Mouse (Mus musculus): ENCODE data around the gene Cyth2. TPM values are rescaled to one million over a fixed set of nuclear protein-coding genes. Genes with fewer than 3 reads are reported as not detected.

Gene Cyth2
- total and polyA plus RNA-seq, 2 experiments from 2014 or later, result 86.5 to 99.9 TPM

- DNase-seq (ENCODE audit: low spot score), result no peak
- H3K9ac ChIP-seq (replicated peaks; ENCODE audit: low read depth, low read length), result no peak overlapping the region
- ATAC-seq (ENCODE audit: insufficient read depth, low read depth), result 0 out of 2 replicates have a peak, but pooled peaks have one; percentile 18
- WGBS, result 8% methylated on average over 25 of the region's 25 CpGs
- peak overlapping the region; percentile 49 for H3K4me2 ChIP-seq (ENCODE audit: low read depth, low read length)
- H3K4me3 ChIP-seq (ENCODE audit: low read depth, low read length), result peak overlapping the region; percentile 30
- H3K27ac ChIP-seq (ENCODE audit: low read depth), result no peak overlapping the region
- no peaks in the 10 kb centered on the region for H3K9me3 ChIP-seq (replicated peaks; ENCODE audit: control insufficient read depth, low read length)
- peaks cover 46% of the 10 kb centered on the region for H3K27me3 ChIP-seq (ENCODE audit: control insufficient read depth, insufficient read depth, low read length)
- H3K36me3 ChIP-seq (replicated peaks; ENCODE audit: control insufficient read depth, insufficient read depth, low read length), result no peaks in the 10 kb centered on the region
- no peak for TF ChIP-seq CTCF (IDR thresholded peaks at IDR 0.05; ENCODE audit: low read depth)
- no peak for TF ChIP-seq EP300 (IDR thresholded peaks at IDR 0.05; ENCODE audit: low read depth)
- H3K4me1 ChIP-seq (ENCODE audit: control insufficient read depth, insufficient read depth), result peaks cover 7% of the 10 kb centered on the region
These were observed 13.7 kb downstream of the Cyth2 start for GRCm38 (mm10) chr7:45800546-45801204.

GRCm38 (mm10) chr7:45800001-45800400, 14.4 kb downstream of the Cyth2 start:
- H3K9ac ChIP-seq (replicated peaks; ENCODE audit: low read depth, low read length), result no peak overlapping the region
- H3K27me3 ChIP-seq (ENCODE audit: control insufficient read depth, insufficient read depth, low read length), result peaks cover 52% of the 10 kb centered on the region
- H3K4me2 ChIP-seq (ENCODE audit: low read depth, low read length), result peak overlapping the region; percentile 35; the same call in 1 of the 2 replicates
- no peak for DNase-seq (ENCODE audit: low spot score)
- no peaks in the 10 kb centered on the region for H3K9me3 ChIP-seq (replicated peaks; ENCODE audit: control insufficient read depth, low read length)
- ATAC-seq (ENCODE audit: insufficient read depth, low read depth), result no peak
- 38% methylated on average over 7 of the region's 7 CpGs for WGBS
- H3K27ac ChIP-seq (ENCODE audit: low read depth), result no peak overlapping the region
- H3K36me3 ChIP-seq (replicated peaks; ENCODE audit: control insufficient read depth, insufficient read depth, low read length), result no peaks in the 10 kb centered on the region
- peak overlapping the region; percentile 30; the same call in 1 of the 2 replicates for H3K4me3 ChIP-seq (ENCODE audit: low read depth, low read length)
- H3K4me1 ChIP-seq (ENCODE audit: control insufficient read depth, insufficient read depth), result peaks cover 7% of the 10 kb centered on the region
- no peak for TF ChIP-seq EP300 (IDR thresholded peaks at IDR 0.05; ENCODE audit: low read depth)
- no peak for TF ChIP-seq CTCF (IDR thresholded peaks at IDR 0.05; ENCODE audit: low read depth)

- no peak for TF ChIP-seq CTCF (IDR thresholded peaks at IDR 0.05; ENCODE audit: low read depth)
- no peak for TF ChIP-seq EP300 (IDR thresholded peaks at IDR 0.05; ENCODE audit: low read depth)
- Histone ChIP-seq H3K4me2 (ENCODE audit: low read depth, low read length) (0 out of 2 replicates have a peak overlapping the region, but pooled peaks have one; percentile 60), H3K9me3 (replicated peaks; ENCODE audit: control insufficient read depth, low read length) (no peaks in the 10 kb centered on the region), H3K4me1 (ENCODE audit: control insufficient read depth, insufficient read depth) (peaks cover 7% of the 10 kb centered on the region), H3K36me3 (replicated peaks; ENCODE audit: control insufficient read depth, insufficient read depth, low read length) (no peaks in the 10 kb centered on the region), H3K9ac (replicated peaks; ENCODE audit: low read depth, low read length) (no peak overlapping the region), H3K4me3 (ENCODE audit: low read depth, low read length) (no peak overlapping the region), H3K27me3 (ENCODE audit: control insufficient read depth, insufficient read depth, low read length) (peaks cover 63% of the 10 kb centered on the region), H3K27ac (ENCODE audit: low read depth) (no peak overlapping the region)
- WGBS, result 55% methylated on average over 7 of the region's 7 CpGs
- ATAC-seq (ENCODE audit: insufficient read depth, low read depth) (no peak), DNase-seq (ENCODE audit: low spot score) (no peak)
These were observed 15.4 kb downstream of the Cyth2 start for GRCm38 (mm10) chr7:45798931-45799330.

- DNase-seq (ENCODE audit: low spot score) (no peak), ATAC-seq (ENCODE audit: insufficient read depth, low read depth) (no peak)
- H3K36me3 ChIP-seq (replicated peaks; ENCODE audit: control insufficient read depth, insufficient read depth, low read length), result no peaks in the 10 kb centered on the region
- H3K27ac ChIP-seq (ENCODE audit: low read depth), result no peak overlapping the region
- H3K4me1 ChIP-seq (ENCODE audit: control insufficient read depth, insufficient read depth), result peaks cover 7% of the 10 kb centered on the region
- TF ChIP-seq CTCF (IDR thresholded peaks at IDR 0.05; ENCODE audit: low read depth), result no peak
- TF ChIP-seq EP300 (IDR thresholded peaks at IDR 0.05; ENCODE audit: low read depth), result no peak
- H3K27me3 ChIP-seq (ENCODE audit: control insufficient read depth, insufficient read depth, low read length), result peaks cover 67% of the 10 kb centered on the region
- 2% methylated on average over 19 of the region's 19 CpGs for WGBS
- H3K9me3 ChIP-seq (replicated peaks; ENCODE audit: control insufficient read depth, low read length), result no peaks in the 10 kb centered on the region
- H3K4me2 ChIP-seq (ENCODE audit: low read depth, low read length), result peak overlapping the region; percentile 60
- H3K4me3 ChIP-seq (ENCODE audit: low read depth, low read length), result peak overlapping the region; percentile 47
- 0 out of 2 replicates have a peak overlapping the region, but pooled peaks have one; percentile 37 for H3K9ac ChIP-seq (replicated peaks; ENCODE audit: low read depth, low read length)
These were observed 15.9 kb downstream of the Cyth2 start for GRCm38 (mm10) chr7:45798511-45798836.

- WGBS, result 1% methylated on average over 60 of the region's 60 CpGs
- TF ChIP-seq EP300 (IDR thresholded peaks at IDR 0.05; ENCODE audit: low read depth) (no peak), CTCF (IDR thresholded peaks at IDR 0.05; ENCODE audit: low read depth) (no peak)
- H3K4me1 ChIP-seq (ENCODE audit: control insufficient read depth, insufficient read depth), result peaks cover 7% of the 10 kb centered on the region
- peak overlapping the region; percentile 47 for H3K4me3 ChIP-seq (ENCODE audit: low read depth, low read length)
- DNase-seq (ENCODE audit: low spot score) (no peak), ATAC-seq (ENCODE audit: insufficient read depth, low read depth) (no peak)
- peak overlapping the region; percentile 60 for H3K4me2 ChIP-seq (ENCODE audit: low read depth, low read length)
- 0 out of 2 replicates have a peak overlapping the region, but pooled peaks have one; percentile 37 for H3K9ac ChIP-seq (replicated peaks; ENCODE audit: low read depth, low read length)
- H3K36me3 ChIP-seq (replicated peaks; ENCODE audit: control insufficient read depth, insufficient read depth, low read length), result no peaks in the 10 kb centered on the region
- no peaks in the 10 kb centered on the region for H3K9me3 ChIP-seq (replicated peaks; ENCODE audit: control insufficient read depth, low read length)
- H3K27me3 ChIP-seq (ENCODE audit: control insufficient read depth, insufficient read depth, low read length), result peaks cover 73% of the 10 kb centered on the region
- H3K27ac ChIP-seq (ENCODE audit: low read depth), result no peak overlapping the region
These were observed 16.5 kb downstream of the Cyth2 start for GRCm38 (mm10) chr7:45797661-45798510.
